Mouse (Mus musculus) spleen, adult 2 months (tissue): ENCODE data around the gene Krt33a.

Experiments
- CTCF ChIP-seq: fragments of 200-500 bp; IDR thresholded peaks from 2 replicates; pipeline ENCODE4 v1.5.1; 2011; ENCODE audit warnings: mild to moderate bottlenecking, inconsistent platforms; ENCODE audit not compliant: insufficient read depth, insufficient read length, insufficient replicate concordance; ENCODE audit errors: extremely low read depth
- POLR2A ChIP-seq: fragments of 200-500 bp; IDR thresholded peaks from 2 replicates; pipeline ENCODE4 v1.6.1; 2011; ENCODE audit warnings: low read depth, low read length, inconsistent platforms

DNA sequence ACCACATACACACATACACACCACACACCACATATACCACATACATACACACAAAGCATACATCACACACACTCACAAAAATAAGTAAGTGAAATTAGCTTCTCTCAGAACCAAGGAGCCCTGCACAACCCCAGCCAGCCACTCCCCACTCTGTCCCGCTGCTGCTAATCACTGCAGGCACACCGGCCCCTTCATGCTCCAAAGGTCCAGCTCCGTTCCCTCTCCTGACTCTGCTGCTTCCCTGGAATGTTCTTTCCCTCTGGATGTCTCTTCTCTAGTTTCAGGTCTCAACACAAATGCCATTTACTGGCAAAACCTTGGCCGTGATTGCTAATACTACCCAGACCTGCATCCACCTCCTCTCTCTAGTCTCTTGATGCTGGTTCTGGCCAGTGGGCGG lies 5.3 kb downstream of the Krt33a start:
- TF ChIP-seq CTCF (no peak), POLR2A (no peak)
